Mouse (Mus musculus) cerebellum, postnatal 25 days (tissue): ENCODE results near the gene Sgip1.

Source experiments
- DNase-seq, 2 experiments: peaks; one replicate each; pipeline ENCODE4 v3.0.0; 2021; ENCODE audit warnings: mixed read lengths in 2 of 2

Sgip1 gene

DNA sequence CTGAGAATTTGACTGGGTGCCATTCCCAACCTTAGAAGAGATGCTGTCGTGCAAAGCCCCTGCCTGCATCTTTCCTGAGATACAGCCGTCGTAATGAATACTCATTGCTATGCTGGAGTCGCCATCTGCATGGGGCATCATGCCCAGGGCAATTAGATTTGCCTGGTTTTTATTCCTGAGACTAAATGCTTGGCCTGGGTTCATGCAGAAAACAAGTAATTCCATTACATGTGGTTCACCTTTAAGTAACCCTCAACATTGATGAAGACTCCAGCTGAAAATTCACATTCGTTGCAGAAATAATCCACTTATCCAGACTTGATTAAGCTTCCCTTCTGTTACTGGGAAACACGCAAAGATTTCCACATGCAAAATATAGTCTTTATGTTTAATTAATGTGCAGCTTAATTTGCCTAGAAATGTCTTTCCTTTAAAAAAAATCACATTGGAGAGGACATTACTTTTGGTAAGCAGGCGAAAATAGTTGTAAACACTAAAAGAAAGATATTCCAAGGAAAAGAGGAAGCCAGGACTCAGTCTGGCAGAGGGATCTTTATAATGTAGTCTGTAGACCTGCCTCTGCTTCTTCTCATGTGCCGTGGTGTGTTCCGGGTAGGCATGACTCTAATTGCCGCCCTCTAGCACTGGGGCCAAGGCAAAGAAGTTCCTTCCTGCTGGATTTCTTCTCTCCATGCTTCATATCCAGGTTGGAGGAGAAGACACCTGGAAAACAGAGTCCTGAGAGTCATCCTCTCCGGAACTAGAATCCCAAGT is 100.0 kb downstream of the Sgip1 start:
- peak in 1 of 2 experiments; percentile 30 for DNase-seq

DNA sequence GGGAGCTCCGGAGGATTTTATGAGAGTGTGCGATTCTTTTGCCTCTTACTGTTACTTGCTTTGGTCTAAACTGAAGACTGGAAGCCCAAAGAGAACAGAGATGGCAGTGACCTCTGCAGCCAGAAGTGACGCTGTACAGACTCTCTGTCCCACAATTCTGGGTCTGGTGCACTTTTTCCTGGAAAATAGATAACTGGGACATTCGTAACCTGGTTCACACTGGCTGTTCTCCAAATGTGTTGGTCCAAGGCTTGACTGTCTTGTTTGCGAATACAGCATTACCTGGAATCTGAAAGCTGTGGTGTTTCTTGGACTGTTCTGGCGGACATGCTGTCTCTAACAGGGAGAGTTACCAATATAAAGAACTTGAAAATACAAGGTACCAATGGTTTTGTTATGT is 109.4 kb downstream of the Sgip1 start:
- no peak for DNase-seq

- DNase-seq = no peak
These were observed 110.1 kb downstream of the Sgip1 start for GRCm38 (mm10) chr4:102851161-102851560.

- DNase-seq = no peak
These were observed 111.2 kb downstream of the Sgip1 start for GRCm38 (mm10) chr4:102852290-102852689.

GRCm38 (mm10) chr4:102852808-102853207 is 111.7 kb downstream of the Sgip1 start:
- no peak for DNase-seq

DNA sequence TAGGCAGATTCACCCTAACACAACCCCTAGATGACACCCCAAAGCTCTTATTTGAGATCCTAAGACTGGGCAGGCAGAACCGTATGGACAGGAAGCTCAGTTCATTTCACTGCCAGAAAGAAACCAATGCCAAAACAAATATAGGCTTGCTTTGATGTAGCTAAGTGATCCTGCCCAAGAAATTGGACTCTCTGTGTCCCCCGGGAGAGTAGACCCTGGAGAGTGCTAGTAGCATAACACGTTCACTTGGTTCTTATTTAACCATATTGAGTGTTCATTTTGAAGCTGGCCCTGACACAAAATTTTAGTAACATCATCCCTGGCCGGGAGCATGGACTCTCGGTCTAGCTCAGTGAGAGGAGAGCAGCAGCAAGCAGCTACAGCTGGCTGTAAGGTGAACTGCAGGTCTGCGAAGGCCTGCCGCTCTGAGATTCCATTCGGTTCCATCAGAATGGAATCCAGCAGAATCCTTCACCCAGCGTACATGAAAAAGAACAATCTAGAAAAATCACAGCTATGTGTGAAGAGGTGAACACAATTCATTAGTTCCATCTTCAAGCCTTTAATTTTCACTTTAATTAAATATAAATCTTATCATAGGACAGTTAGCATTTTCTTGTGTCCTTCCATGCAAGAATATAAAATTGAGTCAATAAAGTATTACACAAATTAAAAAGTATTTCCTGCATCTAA is 112.4 kb downstream of the Sgip1 start:
- DNase-seq = peak; percentile 25 to 29

- DNase-seq = no peak
These were observed 114.1 kb downstream of the Sgip1 start for GRCm38 (mm10) chr4:102854928-102855892.

DNA sequence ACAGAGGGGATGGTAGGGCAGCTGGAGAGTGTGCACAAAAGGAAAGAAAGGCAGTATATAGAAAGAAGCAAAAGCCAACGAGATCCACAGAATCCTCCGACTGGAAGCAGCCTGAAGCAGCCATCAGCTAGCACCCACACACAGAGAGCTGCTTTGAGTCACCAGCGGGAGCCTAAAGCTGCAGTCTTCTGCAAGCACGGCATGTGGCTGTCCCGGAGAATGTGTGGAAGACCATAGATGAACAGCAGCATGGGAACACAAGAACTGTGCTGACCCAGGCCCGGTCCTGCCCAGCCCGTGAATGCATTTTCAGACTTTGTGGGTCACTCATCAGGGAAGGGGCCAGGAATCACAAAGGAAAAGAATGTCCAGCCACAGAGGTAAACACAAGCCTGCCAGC is 115.0 kb downstream of the Sgip1 start:
- no peak for DNase-seq

DNA sequence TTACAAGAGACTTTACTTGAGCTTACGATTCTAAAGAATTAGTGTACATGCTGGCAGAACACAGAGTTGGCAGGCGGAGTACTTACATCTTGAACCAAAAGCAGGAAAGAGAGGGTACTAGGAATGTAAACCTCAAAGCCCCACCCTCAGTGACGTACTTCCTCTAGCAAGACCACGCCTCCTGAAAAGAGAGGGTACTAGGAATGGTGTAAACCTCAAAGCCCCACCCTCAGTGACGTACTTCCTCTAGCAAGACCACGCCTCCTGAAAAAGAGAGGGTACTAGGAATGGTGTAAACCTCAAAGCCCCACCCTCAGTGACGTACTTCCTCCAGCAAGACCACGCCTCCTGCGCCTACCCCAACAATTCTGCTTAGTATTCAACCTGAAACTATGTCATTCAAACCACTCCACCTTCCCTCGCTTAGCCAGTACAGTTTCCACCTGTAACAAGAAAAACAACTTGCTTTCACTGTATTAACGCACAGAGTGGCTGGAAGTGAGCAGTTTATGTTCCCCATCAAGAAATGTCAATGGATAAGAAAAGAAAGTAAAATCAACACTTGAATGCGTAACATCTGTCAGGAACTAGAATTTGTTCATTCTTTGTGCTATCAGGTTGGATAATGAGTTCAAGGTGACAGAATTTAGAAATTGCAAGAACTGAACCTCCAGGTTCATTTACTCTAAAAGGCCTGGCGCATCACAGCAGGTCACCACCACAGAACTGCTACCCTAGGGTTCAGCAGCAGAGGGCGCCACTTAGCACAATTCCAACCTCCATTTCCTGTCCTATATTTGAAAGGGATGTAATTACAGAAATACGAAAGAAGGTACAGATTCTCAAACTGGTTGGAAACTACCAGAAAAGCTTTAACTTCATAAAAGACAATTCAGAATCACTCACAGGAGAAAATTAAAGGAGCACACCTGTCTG is 118.4 kb downstream of the Sgip1 start:
- peak; percentile 36 to 51 for DNase-seq

DNA sequence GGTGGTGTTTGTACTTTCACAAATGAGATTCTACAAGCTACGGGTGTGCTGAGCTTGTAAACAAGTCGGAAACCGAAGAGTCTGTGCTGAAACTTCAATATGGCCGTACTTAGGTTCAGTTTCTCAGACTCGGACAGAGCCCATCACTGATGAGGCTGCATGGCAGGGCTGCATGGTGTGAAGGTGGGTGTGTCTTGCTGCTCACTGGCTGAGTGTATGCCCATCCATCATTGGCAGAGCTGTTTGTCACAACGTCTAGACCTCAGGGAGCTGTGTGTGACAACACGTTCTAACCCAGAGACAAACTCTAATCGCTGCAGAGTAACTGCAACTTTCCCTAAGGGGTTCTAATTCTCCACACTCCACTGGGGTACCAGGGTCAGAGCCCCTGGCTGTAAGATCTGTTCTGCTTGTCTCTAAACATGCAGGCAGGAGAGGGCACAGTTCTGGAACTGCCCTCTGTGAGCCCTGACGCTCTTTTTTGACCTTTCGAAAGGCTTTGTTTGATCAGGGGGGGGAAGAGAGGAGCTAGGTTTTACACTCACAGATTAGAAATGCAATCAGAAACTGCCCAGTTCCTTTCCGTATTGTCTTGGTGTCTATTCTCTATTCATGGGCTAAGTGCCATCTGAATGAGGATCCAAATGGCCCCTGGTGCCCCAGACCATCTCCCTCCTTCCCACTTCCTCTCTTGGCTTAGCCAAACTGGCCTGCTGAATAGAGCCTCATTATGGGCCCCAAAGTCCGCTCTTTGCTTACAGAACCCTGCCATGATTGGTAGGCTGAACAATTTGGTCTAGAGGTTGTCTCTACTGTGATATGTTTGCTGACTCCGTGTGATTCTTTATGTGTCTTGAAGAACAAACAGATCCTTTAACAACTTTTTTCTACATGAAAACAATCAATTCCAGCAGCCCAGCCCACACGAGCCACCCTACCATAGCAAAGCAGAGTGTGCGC is 121.9 kb downstream of the Sgip1 start:
- no peak for DNase-seq

DNA sequence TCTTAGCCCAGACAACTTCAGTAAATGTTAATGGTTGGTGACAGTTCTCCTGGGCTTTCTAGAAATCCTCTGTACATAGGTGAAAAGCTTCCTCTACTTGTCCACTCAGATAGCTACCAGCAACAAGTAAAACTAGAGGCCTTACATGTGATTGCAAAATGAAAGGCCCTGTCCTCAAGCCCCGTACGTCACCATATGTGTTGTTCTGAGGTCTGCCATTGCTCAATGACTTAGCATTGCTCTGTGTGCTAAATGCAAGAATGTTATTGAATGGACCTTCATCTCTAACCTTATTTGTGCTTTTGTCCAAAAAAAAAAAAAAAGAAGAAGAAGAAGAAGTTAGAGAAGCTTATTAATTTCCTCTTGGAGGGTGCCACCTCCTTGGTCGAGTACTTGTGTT is 125.4 kb downstream of the Sgip1 start:
- no peak for DNase-seq

- DNase-seq = no peak
These were observed 130.2 kb downstream of the Sgip1 start for GRCm38 (mm10) chr4:102871274-102871673.

DNA sequence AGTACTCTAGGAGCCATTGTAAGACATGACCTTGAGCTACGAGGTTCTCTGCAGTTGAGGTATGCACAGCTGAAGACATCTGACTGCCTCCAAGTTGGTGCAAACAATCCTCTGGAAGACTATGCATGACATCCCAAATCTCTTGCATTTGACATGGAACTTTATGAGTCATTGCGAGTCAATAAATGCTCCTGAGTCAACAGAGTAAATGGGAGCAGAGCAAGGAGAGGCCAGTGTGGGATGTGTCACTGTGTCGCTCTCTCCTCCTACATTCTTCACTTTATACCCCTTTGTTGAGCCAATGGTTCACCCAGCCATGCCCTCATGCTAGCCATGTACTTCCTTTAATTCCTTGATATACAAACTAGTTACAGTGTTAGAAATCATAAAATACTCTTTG is 142.0 kb downstream of the Sgip1 start:
- no peak for DNase-seq

- DNase-seq = no peak
These were observed 143.1 kb downstream of the Sgip1 start for GRCm38 (mm10) chr4:102884228-102884627.

DNA sequence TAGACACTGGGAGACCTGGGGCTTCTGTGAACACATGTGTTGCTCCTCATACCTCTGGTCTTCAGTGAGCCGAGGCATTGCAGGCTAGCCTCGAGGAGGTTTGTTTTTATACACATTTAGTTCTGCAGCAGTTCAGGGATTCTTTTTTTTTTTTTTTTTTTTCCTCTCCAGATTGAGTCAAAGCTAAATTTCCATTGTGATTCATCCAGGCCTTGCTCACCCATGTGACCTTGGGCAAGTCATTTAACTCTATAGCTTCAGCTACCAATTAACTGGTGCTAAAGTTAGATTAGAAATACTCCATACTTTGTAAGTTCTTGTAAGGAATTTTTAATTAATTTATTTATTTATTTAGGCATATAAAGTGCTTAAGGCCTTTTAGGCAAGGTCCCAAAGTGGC is 145.4 kb downstream of the Sgip1 start:
- no peak for DNase-seq

GRCm38 (mm10) chr4:102886902-102887301 is 145.8 kb downstream of the Sgip1 start:
- no peak for DNase-seq

DNA sequence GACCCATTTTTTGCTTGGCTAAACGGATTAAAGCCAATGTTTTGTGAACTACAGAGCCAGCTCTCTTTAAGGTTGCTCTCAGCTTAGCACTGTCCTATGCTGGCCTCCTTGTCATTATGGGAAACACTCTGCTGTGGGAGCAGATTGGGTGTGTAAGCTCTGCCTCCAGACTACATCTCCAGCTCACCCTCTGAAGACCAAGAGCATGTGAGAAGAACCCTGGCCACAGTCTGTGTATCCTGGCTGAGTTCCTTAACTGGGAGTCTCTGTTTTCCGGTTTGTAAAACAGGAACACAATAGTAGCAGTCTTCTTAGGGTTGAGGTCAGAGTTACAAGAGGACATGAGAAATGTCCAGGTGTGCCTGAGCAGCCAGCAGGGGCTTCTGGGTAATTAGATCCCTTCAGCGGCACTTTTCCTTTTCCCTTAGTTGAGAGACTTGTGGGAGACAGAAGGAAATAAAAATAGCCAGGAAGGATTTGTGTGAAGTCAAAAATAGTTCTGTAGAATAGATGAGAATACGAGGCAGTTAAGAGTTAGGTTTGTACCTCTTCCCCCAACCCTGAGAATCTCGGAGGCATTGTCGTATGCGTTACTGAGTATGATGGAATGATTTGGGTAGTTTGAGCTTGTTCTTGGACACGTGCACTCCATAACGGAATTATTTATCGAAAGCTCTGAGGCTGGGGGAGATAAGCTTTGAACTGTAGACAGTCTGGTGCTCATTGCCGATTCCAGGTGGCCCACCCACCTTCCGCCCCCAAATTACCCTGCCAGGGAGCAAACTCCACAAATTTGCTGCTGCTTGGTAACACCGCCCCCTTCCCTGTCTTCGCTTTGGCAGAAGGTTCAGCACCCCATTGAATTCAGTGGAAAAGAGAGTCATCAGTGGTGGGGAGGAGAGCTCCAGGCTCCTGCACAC is 146.9 kb downstream of the Sgip1 start:
- no peak for DNase-seq

DNA sequence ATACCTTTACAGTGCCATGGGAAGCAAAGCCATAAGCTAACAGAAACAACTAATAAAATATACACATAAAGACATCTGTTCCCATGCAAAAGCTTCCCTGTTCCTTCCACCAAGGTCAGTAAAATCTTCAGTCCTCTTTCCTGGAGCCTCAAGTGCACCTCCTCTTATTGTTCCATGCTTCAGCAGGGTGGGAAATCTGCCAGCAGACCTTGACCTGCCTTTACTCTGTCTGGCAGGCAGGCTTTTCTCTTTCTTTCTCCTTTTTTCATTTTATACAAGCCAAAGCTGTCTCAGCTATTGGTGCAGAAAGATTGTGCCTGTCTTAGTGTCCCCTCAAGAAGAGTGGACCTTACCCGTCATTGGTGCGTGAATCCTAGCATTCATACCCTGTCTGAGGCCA is 154.8 kb downstream of the Sgip1 start:
- DNase-seq = no peak

DNA sequence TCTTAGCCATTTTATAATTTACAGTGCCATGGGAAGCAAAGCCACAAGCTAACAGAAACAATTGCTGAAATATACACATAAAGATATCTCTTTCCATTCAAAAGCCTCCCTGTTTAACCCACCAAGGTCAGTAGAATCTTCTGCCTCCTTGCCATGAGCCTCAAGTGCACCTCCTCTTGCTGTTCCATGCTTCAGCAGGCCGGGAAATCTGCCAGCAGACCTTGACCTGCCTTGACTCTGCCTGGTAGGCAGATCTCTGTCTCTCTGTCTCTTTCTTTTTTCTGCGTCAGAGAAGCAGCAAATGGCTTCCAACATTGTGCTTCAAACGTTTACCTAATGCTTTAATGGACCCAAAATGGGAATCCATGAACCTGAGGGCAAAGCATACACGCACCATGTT is 157.9 kb downstream of the Sgip1 start:
- DNase-seq = no peak

- no peak for DNase-seq
These were observed 158.6 kb downstream of the Sgip1 start for GRCm38 (mm10) chr4:102899683-102900082.
